Mouse (Mus musculus) adrenal gland, postnatal 14 days (tissue): ENCODE results near the gene Thbs3. TPM values are rescaled to one million over a fixed set of nuclear protein-coding genes. Genes with fewer than 3 reads are reported as not detected.
"Not testable (repeated sequence)": the region's sequence is repeated elsewhere in the genome, so short reads cannot be mapped to it uniquely, and the experiment has no call there.

Experiments
- DNase-seq: peaks from one replicate; pipeline ENCODE4 v3.0.0; 2021; ENCODE audit warnings: mixed read lengths
- total RNA-seq: library from RNA; stranded (reverse); gene quantifications from 2 replicates; pipeline ENCODE4 v1.2.3, GENCODE M21; 2021

Gene Thbs3
- total RNA-seq, 1 experiment from 2014 or later: 9.0 TPM

DNA sequence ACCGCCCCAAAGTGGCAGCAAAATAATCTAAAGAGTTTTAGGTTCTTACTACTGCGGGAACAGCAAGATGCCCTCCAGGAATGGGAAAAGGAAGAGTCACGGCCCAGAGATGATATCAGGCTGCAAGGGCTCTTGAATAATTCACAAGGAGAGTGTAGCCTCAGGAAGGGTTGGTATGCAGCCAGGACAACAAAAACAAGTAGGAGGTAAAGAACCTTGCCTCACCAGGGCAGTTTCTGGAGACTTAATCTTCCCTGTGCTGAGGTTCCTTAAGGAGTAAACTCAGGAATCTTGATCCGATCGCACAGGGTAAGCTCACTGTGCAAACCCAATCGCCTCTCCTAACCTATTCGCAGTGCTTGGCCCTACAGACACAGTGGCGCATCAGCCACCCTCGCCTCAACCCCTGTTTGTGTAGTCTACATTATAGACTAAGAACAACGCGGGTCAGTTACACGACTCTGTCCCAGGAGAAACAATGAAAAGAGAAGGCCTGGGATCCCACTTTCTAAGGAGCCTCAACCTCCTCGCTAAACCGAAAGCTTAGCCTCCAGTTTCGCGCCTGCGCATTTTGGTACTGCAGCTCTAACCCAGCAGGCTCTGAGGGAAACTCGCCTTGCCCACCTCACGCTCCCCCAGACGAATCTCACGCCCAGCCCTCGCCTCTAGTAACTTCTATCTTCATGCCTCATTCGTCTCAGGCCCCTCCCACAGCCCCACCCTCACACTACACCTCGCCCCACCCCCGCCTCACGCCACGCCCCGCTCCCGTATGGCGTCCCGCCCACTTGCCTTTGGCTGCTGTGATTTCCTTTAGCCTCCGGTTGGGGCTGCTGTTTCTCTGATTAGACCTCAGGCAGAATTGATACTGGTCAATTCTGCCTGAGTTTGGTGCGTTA lies 18.8 kb upstream of the Thbs3 start:
- DNase-seq: peak; percentile 95

DNA sequence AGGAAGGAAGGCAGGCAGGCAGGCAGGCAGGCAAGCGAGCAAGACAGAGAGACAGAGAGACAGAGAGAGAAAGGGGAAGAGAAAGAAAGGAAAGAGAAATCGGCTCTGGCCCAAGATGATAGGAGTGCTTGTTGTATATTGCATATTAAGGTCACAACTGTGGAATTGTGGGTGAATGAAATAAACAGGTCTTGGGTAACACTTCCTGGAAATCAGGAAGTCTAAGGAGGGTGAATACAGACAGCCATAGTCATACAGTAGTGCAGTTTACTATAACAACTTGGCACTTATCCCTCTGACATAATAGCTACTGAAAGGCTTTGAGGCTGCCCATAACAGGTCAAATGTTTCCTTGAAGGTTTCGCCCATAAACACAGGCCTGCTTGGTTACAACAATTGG lies 15.1 kb upstream of the Thbs3 start:
- DNase-seq: no peak

DNA sequence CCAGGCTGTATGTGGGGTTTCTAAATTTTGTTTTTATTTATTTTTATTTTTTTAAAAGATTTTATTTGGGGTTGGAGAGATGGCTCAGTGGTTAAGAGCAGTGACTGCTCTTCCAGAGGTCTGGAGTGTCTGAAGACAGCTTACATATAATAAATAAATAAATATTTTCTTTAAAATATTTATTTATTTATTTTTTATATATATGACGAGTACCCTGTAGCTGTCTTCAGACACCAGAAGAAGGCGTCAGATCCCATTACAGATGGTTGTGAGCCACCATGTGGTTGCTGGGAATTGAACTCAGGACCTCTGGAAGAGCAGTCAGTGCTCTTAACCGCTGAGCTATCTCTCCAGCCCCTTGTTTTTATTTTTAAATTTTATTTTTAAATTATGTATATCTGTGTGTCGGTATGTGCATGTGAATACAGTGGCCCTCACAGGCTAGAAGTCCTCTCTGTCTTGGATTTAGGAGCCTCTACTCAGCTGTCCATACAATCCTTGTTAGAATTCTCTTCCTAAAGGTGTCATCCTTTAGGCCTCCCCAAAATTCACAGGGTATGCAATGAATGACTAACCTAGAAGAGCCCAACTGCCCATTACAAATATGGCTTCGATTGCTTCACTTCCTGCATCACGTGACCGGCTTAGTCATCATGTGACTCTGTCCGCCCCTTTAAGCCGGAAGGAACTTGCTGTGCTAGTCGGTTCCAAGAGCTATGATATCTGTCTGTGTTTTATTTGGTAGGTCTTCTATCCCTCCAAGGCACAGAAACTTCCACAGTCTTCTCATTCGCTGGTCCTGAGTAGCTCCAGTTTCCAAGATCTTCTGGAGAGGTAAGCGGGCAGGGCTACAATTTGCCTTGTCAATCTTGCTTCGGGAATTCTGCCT lies 12.5 kb upstream of the Thbs3 start, which contains the start of gene Gba:
Gba (plus strand) TSS at position 676 of the 889 bp plus-strand sequence.
- peak; percentile 89 for DNase-seq

DNA sequence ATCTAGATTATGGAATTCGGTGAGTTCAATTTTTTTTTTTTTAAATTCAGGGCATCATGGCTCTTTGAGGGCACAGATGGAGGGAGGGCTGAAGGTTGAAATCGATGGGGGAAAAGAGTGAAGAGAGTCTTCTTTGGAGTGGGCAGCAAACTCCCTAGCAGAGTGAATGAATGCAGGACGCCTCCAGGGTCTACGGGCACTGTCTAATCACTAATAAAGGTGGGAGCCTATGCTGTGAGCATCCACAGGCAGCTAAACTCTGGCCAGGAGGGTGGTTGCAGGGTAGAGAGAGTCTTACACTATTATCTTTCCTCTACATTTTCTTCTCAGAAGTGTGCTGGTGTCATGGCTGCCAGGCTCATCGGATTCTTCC lies 11.9 kb upstream of the Thbs3 start:
- DNase-seq: no peak

DNA sequence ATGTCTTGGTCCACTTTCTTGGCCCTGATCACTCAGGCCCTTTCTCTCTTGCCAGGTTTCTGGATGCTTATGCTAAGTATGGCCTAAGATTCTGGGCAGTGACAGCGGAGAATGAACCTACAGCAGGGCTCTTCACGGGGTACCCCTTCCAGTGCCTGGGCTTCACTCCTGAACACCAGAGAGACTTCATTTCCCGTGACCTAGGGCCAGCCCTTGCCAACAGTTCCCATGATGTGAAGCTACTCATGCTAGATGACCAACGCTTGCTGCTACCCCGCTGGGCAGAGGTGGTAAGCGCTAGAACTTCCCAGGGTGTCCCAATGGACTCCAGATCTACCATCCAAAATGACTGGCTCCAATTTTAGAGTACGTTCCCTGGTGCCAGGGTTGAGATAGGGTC lies 8.9 kb upstream of the Thbs3 start:
- DNase-seq: no peak

GRCm38 (mm10) chr3:89206695-89207094 lies 8.3 kb upstream of the Thbs3 start:
- no peak for DNase-seq

GRCm38 (mm10) chr3:89208075-89208657 lies 6.8 kb upstream of the Thbs3 start:
- no peak for DNase-seq

DNA sequence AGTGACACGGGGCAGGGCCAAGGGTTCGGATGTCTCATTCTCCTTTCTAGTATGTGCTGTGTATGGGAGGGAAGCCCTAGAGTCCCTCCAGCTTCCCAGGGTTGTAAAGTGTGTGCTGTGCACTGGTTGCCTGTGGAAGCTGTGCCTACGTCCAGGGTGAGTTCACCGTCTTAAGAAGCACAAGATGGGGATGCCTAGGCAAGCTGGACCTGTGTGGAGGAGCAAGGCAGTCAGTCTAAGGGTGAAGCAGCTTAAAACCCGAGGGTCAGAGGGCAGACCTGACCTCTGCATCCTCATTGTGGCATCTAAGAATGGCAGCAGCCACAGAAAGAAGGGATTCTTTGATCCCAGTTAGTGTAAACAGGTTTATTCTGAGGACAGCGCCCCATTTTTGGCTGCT lies 6.2 kb upstream of the Thbs3 start:
- no peak for DNase-seq

- DNase-seq: no peak
Measured at GRCm38 (mm10) chr3:89209731-89210130, 5.2 kb upstream of the Thbs3 start.

DNA sequence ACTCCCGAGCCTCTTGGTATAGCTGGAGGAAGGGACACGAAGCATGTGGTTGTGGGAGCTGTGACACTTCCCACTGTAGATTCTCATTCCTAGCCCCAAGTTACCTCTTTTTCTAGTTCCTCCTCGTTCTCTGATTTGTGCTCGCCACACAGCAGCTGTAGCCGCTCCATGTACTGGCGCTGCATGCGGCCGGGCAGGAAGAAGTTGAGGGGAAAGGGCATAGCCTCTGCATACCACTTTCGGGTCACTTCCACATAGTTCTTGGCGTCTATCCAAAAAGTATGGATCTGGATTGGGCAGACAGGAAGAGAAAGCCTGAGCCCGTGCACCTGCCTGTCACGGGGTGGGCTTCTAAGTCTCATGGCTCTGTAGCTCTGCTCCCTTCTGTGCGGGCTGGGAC lies 4.8 kb upstream of the Thbs3 start:
- no peak for DNase-seq

- DNase-seq: peak; percentile 54
Measured at GRCm38 (mm10) chr3:89210731-89211130, 4.2 kb upstream of the Thbs3 start.

DNA sequence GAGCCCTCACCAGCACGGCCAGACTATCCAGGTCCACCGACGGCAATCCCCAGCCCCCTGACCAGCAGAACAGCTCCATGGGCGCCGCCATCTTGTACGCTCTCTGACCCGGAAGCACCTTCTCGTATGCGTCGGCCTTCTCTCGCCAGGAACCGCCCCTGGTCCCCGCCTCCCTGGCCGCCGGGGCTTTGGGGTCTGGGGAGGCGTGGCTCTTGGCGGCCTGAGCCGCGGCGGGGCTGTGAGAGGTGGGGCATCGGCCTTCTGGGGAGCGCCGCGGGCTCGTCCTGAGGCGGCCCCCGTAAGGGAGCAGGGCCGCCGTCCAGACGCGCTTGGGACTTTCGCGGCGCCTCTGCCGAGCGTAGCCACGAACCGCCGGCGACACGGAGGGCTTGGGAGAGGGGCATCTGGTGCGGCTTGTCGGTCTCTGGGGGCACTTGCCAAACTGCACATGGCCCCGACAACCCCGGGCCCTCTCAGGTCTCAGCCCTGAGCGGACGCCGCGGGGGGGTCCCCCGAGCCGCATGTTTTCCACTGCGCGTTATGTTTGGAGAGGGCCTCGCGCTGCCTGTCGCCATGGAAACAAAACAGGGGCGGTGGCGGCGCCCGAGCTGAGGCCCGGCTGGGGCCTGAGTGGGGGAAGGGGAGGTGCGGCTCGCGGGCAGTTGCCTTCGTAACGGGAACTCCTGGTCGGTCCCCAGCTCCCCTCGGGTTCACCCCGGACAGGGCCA lies 1.0 kb upstream of the Thbs3 start:
- DNase-seq: peak; percentile 95

DNA sequence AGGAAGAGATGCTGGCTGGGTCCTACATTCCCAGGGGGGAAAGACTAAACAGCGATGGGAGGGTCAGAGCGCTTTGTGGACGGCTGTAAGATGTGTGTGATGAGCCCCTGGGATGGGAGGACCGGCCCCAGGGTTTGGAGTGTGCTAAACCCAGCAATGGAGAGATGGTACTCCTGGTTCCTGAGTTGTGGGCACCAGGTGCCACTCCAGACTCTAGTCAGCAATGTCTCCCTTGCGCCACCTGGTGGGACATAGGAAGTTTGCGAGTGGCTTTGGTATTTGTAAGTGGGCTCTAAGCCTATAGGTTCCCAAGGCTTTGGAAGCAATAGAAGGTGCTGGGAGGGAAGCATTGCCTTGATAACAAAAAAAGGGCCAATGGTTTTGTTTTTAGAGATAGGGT lies 873 bp downstream of the Thbs3 start:
- DNase-seq: peak; percentile 87

DNA sequence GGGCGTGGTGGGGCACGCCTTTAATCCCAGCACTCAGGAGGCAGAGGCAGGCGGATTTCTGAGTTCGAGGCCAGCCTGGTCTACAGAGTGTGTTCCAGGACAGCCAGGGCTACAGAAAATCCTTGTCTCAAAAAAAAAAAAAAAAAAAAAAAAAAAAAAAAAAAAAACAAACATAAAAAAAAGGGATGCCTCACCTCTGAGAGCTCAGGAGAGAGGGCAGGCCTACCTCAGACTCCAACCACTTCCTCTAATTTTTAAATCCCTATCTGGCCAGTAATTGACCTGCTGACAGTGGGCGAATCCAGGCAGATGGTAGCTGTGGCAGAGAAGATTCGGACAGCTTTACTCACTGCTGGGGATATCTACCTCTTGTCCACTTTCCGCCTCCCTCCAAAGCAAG lies 1.4 kb downstream of the Thbs3 start:
- not testable (repeated sequence) for DNase-seq

DNA sequence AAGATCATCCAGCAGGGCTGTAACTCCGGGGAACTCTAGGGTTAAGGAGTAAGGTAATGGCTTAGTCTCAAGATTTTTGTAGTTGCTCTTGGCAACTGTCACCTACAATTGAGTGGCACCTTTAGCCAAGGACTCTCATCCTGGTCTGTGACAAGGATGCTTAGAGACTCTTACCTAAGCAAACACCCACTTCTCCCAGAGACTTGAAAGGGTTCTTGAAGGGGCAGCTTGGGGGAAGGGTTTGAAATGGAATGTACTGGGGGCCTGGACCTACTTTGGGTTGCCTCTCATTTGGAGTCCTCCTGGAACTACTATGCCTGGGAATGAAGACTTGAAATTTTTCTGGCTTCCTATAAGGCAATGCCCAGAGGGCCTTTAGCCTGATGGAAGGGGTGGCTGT lies 3.3 kb downstream of the Thbs3 start:
- DNase-seq: no peak

DNA sequence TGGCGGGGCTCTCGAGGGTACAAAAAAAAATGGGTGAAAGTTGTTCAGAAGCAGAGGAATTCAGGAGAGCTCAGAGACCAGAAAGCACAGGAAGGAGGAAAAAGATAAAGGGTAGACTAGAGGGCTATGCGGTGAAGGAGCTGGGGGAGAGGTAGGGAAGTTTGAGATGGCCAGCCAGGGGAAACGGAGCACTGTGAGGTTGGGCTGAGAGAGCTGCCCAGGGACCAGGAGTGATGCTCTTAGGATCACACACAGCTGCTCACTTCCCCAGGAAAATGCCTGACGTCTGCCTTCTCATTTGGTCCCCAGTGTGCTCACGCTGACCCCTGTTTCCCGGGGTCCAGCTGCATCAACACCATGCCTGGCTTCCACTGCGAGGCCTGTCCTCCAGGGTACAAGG lies 4.6 kb downstream of the Thbs3 start:
- no peak for DNase-seq

GRCm38 (mm10) chr3:89221167-89221566 lies 6.2 kb downstream of the Thbs3 start:
- DNase-seq: no peak

- no peak for DNase-seq
Measured at GRCm38 (mm10) chr3:89224796-89225195, 9.8 kb downstream of the Thbs3 start.

DNA sequence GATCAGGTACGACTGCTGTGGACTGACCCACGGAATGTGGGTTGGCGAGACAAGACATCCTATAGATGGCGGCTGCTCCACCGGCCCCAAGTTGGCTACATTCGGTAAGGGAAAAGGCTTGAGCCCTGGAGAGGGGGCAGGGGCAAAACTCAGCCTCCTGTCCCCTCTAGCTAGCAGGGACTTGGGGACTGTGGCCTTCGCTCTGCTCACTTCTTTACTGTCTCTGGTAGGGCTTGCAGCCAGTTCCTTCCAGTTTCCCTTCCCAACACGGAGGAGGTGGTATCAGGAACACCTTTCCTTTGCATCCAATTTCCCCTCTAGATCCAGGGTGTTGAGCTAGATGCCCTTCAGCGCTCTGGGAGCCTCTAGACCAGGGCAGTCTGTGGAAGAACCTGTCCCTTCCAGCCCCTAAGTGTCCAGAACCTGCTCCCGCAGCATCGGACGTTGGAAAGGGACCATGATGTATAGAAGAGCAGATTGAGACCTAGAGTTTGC lies 10.4 kb downstream of the Thbs3 start:
- DNase-seq: no peak

DNA sequence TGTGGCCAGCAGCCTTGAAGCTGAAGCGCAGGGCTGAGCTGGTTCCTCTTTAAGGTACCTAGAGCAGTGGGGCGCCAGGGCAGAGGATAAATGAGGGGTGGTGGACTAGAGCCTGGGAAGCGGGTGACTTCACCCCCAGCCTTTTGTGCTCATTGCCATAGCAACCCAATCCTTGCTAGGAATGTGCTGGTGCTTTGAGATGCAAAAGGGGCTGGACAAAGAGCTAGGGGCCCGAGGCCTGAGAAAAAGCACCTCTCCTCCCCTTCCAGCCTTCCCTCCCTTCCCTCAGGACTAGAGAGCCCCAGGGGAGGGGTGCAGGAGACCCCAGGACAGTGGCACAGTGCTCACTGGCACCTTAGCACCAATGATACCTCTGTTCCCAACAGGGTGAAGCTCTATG lies 10.9 kb downstream of the Thbs3 start:
- DNase-seq: no peak

DNA sequence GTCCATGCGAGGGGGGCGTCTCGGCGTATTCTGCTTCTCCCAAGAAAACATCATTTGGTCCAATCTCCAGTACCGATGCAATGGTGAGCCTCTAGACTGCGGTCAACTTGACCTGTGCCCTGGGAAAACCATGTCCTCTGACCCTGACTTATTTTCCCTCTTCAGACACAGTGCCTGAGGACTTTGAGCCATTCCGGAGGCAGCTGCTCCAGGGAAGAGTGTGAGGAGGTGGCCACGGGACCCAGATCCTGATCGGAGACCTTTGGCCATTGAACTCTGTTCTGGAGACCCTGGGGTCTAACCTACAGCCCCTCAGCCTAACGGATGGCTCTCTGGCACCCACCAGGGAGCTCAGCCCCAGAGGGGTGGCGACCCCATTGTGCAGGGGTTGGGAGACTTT lies 11.4 kb downstream of the Thbs3 start:
- DNase-seq: no peak

DNA sequence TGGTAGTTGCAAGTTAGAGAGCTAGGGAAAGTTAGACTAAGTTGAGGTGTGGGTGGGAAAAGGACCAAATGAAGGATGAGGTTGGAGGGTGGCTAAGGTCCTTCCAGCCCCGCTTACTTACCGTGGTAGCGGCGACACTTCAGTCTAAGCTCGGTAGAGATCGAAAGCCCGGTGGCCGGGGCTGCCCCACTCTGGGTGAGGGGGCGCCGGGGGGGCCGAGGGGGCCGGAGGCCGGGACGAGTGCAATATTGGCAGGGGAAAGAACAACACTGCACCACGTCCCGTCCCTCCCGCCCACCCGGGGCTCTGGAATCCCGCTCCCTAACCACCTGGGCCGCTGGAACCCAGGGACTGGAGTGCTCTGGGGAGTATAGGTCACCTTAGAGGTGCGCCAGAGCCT lies 11.9 kb downstream of the Thbs3 start, which contains the start of gene Mtx1:
Mtx1 (minus strand) TSS at position 189 of the 400 bp plus-strand sequence.
- DNase-seq: no peak
